Mouse (Mus musculus): ENCODE results near the gene Taf9. TPM values are rescaled to one million over a fixed set of nuclear protein-coding genes. Genes with fewer than 3 reads are reported as not detected.

Gene Taf9
- polyA plus RNA-seq (2014; fragmentation: Nextera tagmentation; extraction: Ambion mirVana) = 30.9 and 31.3 TPM in 2 replicates

DNA sequence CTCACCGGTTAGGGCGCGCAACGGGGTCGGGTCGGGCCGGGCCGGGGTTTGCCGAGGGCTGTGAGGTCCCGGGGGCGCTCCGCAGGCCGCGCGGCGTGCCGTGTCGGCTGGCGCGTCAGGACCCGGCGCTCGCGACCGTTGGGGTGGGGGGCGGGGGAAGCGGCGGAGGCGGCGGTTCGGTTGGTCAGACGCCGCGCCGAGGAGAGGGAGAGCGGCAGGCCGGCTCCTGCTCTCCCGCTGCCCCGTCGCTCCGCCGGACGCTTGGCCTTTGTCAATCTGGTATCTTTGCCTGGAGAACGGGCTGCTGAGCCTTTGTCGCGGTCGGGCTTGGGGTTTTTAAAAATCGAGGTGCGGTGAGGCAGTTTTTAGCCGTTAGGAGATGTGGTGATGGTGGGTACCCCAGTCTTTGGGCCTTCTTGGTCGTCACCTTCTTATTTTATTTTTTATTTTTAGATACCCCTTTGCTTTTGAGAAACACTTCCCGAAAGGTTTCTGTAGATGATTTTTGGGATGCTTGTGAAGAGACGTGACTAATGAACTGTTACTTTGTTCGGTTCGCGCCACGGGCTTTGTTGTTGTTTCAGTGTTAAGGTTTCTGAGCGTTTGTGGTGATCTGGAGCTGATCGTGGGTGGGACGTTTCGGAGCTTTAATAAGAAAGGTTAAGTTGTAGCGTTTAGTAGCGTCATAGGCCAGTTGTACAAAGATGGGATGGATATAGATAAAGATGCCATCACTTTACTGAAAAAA, at the start of gene Taf9:
Gene Taf9 (plus strand): TSS at position 141 of the 748 bp plus-strand sequence.
- no peak; the same call in 1 of the 2 replicates for ATAC-seq (ENCODE audit: low FRiP score, low TSS enrichment)

DNA sequence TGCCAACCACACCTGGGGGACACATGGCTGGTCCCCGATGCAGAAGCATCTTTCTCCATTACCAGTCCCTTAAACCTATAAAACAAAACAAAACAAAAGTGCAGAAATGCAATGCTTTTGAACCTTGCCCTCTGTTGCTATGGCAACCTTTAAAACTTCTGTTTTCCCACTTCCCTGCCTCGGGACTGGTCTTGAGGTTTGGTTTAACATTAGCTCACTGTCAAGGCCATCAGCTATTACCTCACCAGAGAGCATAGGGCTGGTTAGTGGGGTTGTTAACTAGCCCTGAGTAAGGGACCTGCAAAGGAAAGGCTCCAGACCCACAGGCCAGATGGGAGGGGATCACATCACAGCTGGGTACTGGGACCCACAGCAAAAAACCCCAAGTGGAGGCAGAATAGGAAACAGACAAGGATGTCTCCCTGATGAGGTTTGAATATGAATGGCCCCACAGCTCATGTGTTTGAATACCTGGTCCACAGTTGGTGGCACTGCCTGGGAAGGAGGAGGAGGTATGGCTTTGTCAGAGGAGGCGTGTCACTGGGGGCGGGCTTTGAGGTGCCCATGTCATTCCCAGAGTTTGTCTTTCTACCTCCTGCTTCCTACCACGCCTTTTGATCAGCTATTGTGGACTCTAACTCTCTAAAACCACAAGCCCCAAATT, 49.0 kb upstream of the Taf9 start:
- no peak overlapping the region for H3K4me2 ChIP-seq (ENCODE audit: low read length)
- no peaks in the 10 kb centered on the region for H3K36me3 ChIP-seq (ENCODE audit: control insufficient read depth, insufficient read depth, low read length)
- no peaks in the 10 kb centered on the region for H3K4me1 ChIP-seq (ENCODE audit: control insufficient read depth, insufficient read depth, low read length)
- no peaks in the 10 kb centered on the region for H3K9me3 ChIP-seq (ENCODE audit: control insufficient read depth, low read length)
- 58% methylated on average over 5 of the region's 5 CpGs for WGBS
- H3K27ac ChIP-seq (replicated peaks; ENCODE audit: low read depth, low read length) = no peak overlapping the region
- H3K9ac ChIP-seq (replicated peaks; ENCODE audit: low read length) = no peak overlapping the region
- H3K4me3 ChIP-seq (replicated peaks; ENCODE audit: low read depth, low read length) = no peak overlapping the region
- ATAC-seq (ENCODE audit: low FRiP score, low TSS enrichment) (no peak), DNase-seq (no peak)
- no peaks in the 10 kb centered on the region for H3K27me3 ChIP-seq (ENCODE audit: control insufficient read depth, insufficient read depth, low read length)

More for the DNA sequence above, at the start of gene Taf9:
- Histone ChIP-seq H3K4me2 (ENCODE audit: low read length) (peak within 1 kb of the TSS; percentile 67), H3K27ac (replicated peaks; ENCODE audit: low read depth, low read length) (peak within 1 kb of the TSS; percentile 98), H3K27me3 (ENCODE audit: control insufficient read depth, insufficient read depth, low read length) (no peaks in the 10 kb centered on the region), H3K4me1 (ENCODE audit: control insufficient read depth, insufficient read depth, low read length) (peaks cover 5% of the 10 kb centered on the region; the same call in 1 of the 2 replicates), H3K9ac (replicated peaks; ENCODE audit: low read length) (peak within 1 kb of the TSS; percentile 87), H3K36me3 (ENCODE audit: control insufficient read depth, insufficient read depth, low read length) (peaks cover 15% of the 10 kb centered on the region), H3K9me3 (ENCODE audit: control insufficient read depth, low read length) (no peaks in the 10 kb centered on the region), H3K4me3 (replicated peaks; ENCODE audit: low read depth, low read length) (peak within 1 kb of the TSS; percentile 91)
- 1% methylated on average over 61 of the region's 63 CpGs for WGBS
- DNase-seq = peak; percentile 3

- Histone ChIP-seq H3K4me1 (ENCODE audit: control insufficient read depth, insufficient read depth, low read length) (no peaks in the 10 kb centered on the region), H3K36me3 (ENCODE audit: control insufficient read depth, insufficient read depth, low read length) (no peaks in the 10 kb centered on the region), H3K27ac (replicated peaks; ENCODE audit: low read depth, low read length) (no peak overlapping the region), H3K4me2 (ENCODE audit: low read length) (no peak overlapping the region), H3K9ac (replicated peaks; ENCODE audit: low read length) (no peak overlapping the region), H3K4me3 (replicated peaks; ENCODE audit: low read depth, low read length) (no peak overlapping the region), H3K9me3 (ENCODE audit: control insufficient read depth, low read length) (0 out of 2 replicates have a peak, but pooled peaks cover 5% of the 10 kb centered on the region), H3K27me3 (ENCODE audit: control insufficient read depth, insufficient read depth, low read length) (no peaks in the 10 kb centered on the region)
- ATAC-seq (ENCODE audit: low FRiP score, low TSS enrichment) = no peak
- WGBS = 82% methylated on average over 10 of the region's 10 CpGs
- DNase-seq = no peak
Observed at GRCm38 (mm10) chr13:100603031-100603737, 48.2 kb upstream of the Taf9 start.

GRCm38 (mm10) chr13:100603738-100604095, 47.7 kb upstream of the Taf9 start:
- H3K4me2 ChIP-seq (ENCODE audit: low read length) = no peak overlapping the region
- no peaks in the 10 kb centered on the region for H3K4me1 ChIP-seq (ENCODE audit: control insufficient read depth, insufficient read depth, low read length)
- DNase-seq (no peak), ATAC-seq (ENCODE audit: low FRiP score, low TSS enrichment) (no peak)
- 0 out of 2 replicates have a peak, but pooled peaks cover 5% of the 10 kb centered on the region for H3K9me3 ChIP-seq (ENCODE audit: control insufficient read depth, low read length)
- no peaks in the 10 kb centered on the region for H3K36me3 ChIP-seq (ENCODE audit: control insufficient read depth, insufficient read depth, low read length)
- H3K27ac ChIP-seq (replicated peaks; ENCODE audit: low read depth, low read length) = no peak overlapping the region
- WGBS = 90% methylated on average over 11 of the region's 11 CpGs
- H3K27me3 ChIP-seq (ENCODE audit: control insufficient read depth, insufficient read depth, low read length) = no peaks in the 10 kb centered on the region
- no peak overlapping the region for H3K4me3 ChIP-seq (replicated peaks; ENCODE audit: low read depth, low read length)
- H3K9ac ChIP-seq (replicated peaks; ENCODE audit: low read length) = no peak overlapping the region

DNA sequence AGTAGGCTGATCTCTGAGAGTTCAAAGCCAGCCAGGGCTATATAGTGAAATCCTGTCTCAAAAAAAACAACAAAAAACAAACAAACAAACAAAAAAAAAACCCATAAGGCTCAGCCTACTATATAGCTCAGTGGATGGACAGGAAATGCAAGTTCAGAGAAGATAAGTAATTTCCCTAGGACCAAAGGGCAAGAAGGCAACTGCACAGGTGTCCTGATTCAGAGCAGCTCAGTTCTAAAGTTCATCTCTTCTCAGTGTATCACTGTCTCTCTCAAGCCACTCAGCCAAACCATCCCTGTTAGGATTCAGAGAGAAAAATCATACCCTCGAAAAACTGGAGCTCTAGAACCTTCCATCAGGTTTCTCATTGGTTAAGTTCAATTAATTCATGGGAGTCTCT, 45.5 kb upstream of the Taf9 start:
- Histone ChIP-seq H3K4me1 (ENCODE audit: control insufficient read depth, insufficient read depth, low read length) (no peaks in the 10 kb centered on the region), H3K9me3 (ENCODE audit: control insufficient read depth, low read length) (0 out of 2 replicates have a peak, but pooled peaks cover 5% of the 10 kb centered on the region), H3K27me3 (ENCODE audit: control insufficient read depth, insufficient read depth, low read length) (no peaks in the 10 kb centered on the region), H3K9ac (replicated peaks; ENCODE audit: low read length) (no peak overlapping the region), H3K27ac (replicated peaks; ENCODE audit: low read depth, low read length) (no peak overlapping the region), H3K4me3 (replicated peaks; ENCODE audit: low read depth, low read length) (no peak overlapping the region), H3K4me2 (ENCODE audit: low read length) (no peak overlapping the region), H3K36me3 (ENCODE audit: control insufficient read depth, insufficient read depth, low read length) (no peaks in the 10 kb centered on the region)
- ATAC-seq (ENCODE audit: low FRiP score, low TSS enrichment) (no peak), DNase-seq (no peak)
- 67% methylated on average over 1 of the region's 1 CpGs for WGBS

- H3K4me3 ChIP-seq (replicated peaks; ENCODE audit: low read depth, low read length) = no peak overlapping the region
- WGBS = 88% methylated on average over 8 of the region's 8 CpGs
- no peaks in the 10 kb centered on the region for H3K36me3 ChIP-seq (ENCODE audit: control insufficient read depth, insufficient read depth, low read length)
- DNase-seq (no peak), ATAC-seq (ENCODE audit: low FRiP score, low TSS enrichment) (no peak)
- no peak overlapping the region for H3K4me2 ChIP-seq (ENCODE audit: low read length)
- H3K9me3 ChIP-seq (ENCODE audit: control insufficient read depth, low read length) = 0 out of 2 replicates have a peak, but pooled peaks cover 5% of the 10 kb centered on the region
- no peaks in the 10 kb centered on the region for H3K4me1 ChIP-seq (ENCODE audit: control insufficient read depth, insufficient read depth, low read length)
- H3K27me3 ChIP-seq (ENCODE audit: control insufficient read depth, insufficient read depth, low read length) = no peaks in the 10 kb centered on the region
- no peak overlapping the region for H3K27ac ChIP-seq (replicated peaks; ENCODE audit: low read depth, low read length)
- H3K9ac ChIP-seq (replicated peaks; ENCODE audit: low read length) = no peak overlapping the region
Observed at GRCm38 (mm10) chr13:100607756-100608155, 43.6 kb upstream of the Taf9 start.

DNA sequence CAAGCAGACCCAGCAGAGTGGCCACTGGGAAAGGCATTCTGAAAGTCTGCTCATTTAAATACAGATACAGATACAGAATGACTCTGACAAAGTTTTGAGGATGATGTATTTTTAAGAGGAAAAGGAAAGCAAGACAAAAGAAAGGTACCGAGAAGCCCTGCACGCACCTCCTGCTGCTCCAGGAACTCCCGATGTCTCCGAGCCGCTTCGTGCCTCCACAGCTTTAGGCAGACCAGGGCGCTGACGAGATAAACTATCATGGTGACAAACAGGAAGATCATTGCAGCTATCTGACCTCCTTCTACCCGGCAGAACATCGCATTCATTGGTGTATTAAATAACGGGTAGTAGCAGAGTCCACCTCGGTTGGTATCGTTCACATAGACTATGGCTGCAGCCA, 40.1 kb upstream of the Taf9 start:
- Histone ChIP-seq H3K4me3 (replicated peaks; ENCODE audit: low read depth, low read length) (no peak overlapping the region), H3K27me3 (ENCODE audit: control insufficient read depth, insufficient read depth, low read length) (no peaks in the 10 kb centered on the region; the same call in 1 of the 2 replicates), H3K9ac (replicated peaks; ENCODE audit: low read length) (no peak overlapping the region), H3K27ac (replicated peaks; ENCODE audit: low read depth, low read length) (no peak overlapping the region), H3K9me3 (ENCODE audit: control insufficient read depth, low read length) (0 out of 2 replicates have a peak, but pooled peaks cover 5% of the 10 kb centered on the region), H3K4me2 (ENCODE audit: low read length) (no peak overlapping the region), H3K36me3 (ENCODE audit: control insufficient read depth, insufficient read depth, low read length) (no peaks in the 10 kb centered on the region), H3K4me1 (ENCODE audit: control insufficient read depth, insufficient read depth, low read length) (no peaks in the 10 kb centered on the region)
- no peak for ATAC-seq (ENCODE audit: low FRiP score, low TSS enrichment)
- no peak for DNase-seq
- WGBS = 95% methylated on average over 13 of the region's 13 CpGs

DNA sequence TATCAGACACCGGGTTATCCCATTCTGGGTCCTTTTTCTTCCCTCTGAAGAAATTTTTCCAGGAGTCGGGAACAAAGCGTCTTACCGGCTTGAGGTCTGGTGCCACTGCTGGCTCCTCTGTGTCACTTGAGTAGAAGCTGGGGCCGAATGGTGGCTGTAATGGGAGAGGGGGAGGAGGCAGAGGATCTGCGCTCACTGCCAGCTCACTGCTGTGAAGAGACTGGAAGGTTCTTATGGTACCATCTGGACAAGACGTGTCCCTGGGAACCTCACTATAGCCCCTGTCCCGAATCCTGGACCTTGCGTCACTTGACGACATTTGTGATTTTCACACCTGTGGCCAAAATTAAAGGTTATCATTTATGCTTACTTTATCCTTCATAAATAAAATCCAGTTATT, 39.1 kb upstream of the Taf9 start:
- 92% methylated on average over 10 of the region's 10 CpGs for WGBS
- DNase-seq = no peak
- no peak overlapping the region for H3K4me2 ChIP-seq (ENCODE audit: low read length)

More for the DNA sequence above, 39.1 kb upstream of the Taf9 start:
- peaks cover 4% of the 10 kb centered on the region for H3K36me3 ChIP-seq (ENCODE audit: control insufficient read depth, insufficient read depth, low read length)
- H3K27ac ChIP-seq (replicated peaks; ENCODE audit: low read depth, low read length) = no peak overlapping the region
- H3K4me1 ChIP-seq (ENCODE audit: control insufficient read depth, insufficient read depth, low read length) = 0 out of 2 replicates have a peak, but pooled peaks cover 3% of the 10 kb centered on the region
- H3K9me3 ChIP-seq (ENCODE audit: control insufficient read depth, low read length) = 0 out of 2 replicates have a peak, but pooled peaks cover 5% of the 10 kb centered on the region
- ATAC-seq (ENCODE audit: low FRiP score, low TSS enrichment) = no peak
- H3K9ac ChIP-seq (replicated peaks; ENCODE audit: low read length) = no peak overlapping the region
- no peaks in the 10 kb centered on the region; the same call in 1 of the 2 replicates for H3K27me3 ChIP-seq (ENCODE audit: control insufficient read depth, insufficient read depth, low read length)
- H3K4me3 ChIP-seq (replicated peaks; ENCODE audit: low read depth, low read length) = no peak overlapping the region

Measured in midbrain, embryonic 14.5 days (tissue).